Mouse (Mus musculus) lung, embryonic 14.5 days (tissue): ENCODE data around the gene Actg2. TPM values are rescaled to one million over a fixed set of nuclear protein-coding genes. Genes with fewer than 3 reads are reported as not detected.

Source experiments
- ATAC-seq: fragments of 200-750 bp; cut with Nextera tagmentation; 2 replicates; pipeline ENCODE4 v1.8.0; 2017; ENCODE audit warnings: mild to moderate bottlenecking, moderate TSS enrichment, moderate library complexity; ENCODE audit not compliant: insufficient read depth
- DNase-seq: peaks from one replicate; pipeline ENCODE4 v3.0.0-alpha.2; 2015
- H3K27ac ChIP-seq: fragments of 300-500 bp; sonication (generic); 2 replicates; pipeline ENCODE4 v1.5.1; 2014; ENCODE audit warnings: low read depth, mild to moderate bottlenecking, moderate library complexity
- H3K27me3 ChIP-seq: fragments of 300-500 bp; sonication (generic); 2 replicates; pipeline ENCODE4 v1.6.1; 2014; ENCODE audit warnings: low read length, control low read depth; ENCODE audit not compliant: insufficient read depth
- H3K36me3 ChIP-seq: fragments of 300-500 bp; sonication (generic); 2 replicates; pipeline ENCODE4 v1.6.1; 2014; ENCODE audit warnings: control low read depth; ENCODE audit not compliant: insufficient read depth
- H3K4me1 ChIP-seq: fragments of 300-500 bp; sonication (generic); 2 replicates; pipeline ENCODE4 v1.6.1; 2014; ENCODE audit warnings: antibody characterized with exemption, control low read depth; ENCODE audit not compliant: insufficient read depth
- H3K4me2 ChIP-seq: fragments of 300-500 bp; sonication (generic); 2 replicates; pipeline ENCODE4 v1.6.1; 2014; ENCODE audit warnings: mild to moderate bottlenecking
- H3K4me3 ChIP-seq: fragments of 300-500 bp; sonication (generic); 2 replicates; pipeline ENCODE4 v1.5.1; 2014; ENCODE audit warnings: low read depth, low read length
- H3K9ac ChIP-seq: fragments of 300-500 bp; sonication (generic); 2 replicates; pipeline ENCODE4 v1.6.1; 2014
- H3K9me3 ChIP-seq: fragments of 300-500 bp; sonication (generic); 2 replicates; pipeline ENCODE4 v1.6.1; 2016; ENCODE audit warnings: low read depth, low read length, control low read depth
- CTCF ChIP-seq: IDR thresholded peaks from 2 replicates; pipeline ENCODE4 v1.5.1; 2016; ENCODE audit warnings: antibody characterized with exemption, low read depth
- WGBS: fragments of 180-500 bp; shearing (Covaris S2); extraction: QIAGEN DNeasy Blood & Tissue Kit; methylation state at CpG from one replicate; pipeline ENCODE4 v1.1.7; 2014; 5-methylcytosine and 5-hydroxymethylcytosine counted together
- polyA plus RNA-seq: library from polyadenylated mRNA; unstranded; fragments of >200 nt; fragmentation: Nextera tagmentation; extraction: Ambion mirVana; gene quantifications from 2 replicates; pipeline ENCODE4 v1.2.1, GENCODE M21; 2014

Gene Actg2
- polyA plus RNA-seq, 1 experiment from 2014 or later = 204 TPM

DNA sequence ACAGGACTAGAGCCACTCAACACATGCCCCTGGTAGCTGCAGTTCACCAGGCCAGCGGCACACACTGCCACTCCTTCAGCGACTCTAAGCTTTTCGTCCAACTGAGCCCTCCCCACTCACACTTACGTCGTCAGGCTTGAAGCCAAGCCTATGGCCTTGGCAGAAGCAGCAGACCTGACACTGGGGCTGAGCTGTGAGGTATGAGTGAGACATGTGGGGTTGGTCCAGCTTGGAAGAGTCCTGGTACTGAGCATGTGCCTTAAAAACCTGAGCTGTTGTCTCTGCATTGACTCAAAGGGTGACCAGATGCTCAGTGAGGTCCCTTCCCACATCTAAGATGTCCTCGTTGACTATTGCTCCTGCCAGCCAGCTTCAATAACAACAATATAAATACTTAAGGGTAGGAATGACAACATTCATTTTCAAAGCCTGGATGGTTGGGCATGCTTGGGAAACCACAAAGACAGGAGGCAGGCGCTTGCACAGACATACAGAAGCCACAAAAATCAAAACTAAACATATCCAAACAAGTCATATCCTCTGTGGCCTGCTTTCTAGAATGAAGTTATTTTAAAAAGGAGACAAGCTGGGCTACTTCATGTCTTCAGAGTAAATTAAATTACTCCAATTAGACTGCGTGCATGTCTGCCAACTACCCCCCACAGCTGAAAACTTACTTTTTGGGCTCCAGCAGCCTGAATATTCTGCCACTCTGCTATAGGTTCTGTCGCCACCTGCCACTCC lies 39.9 kb downstream of the Actg2 start:
- no peak for TF ChIP-seq CTCF
- Histone ChIP-seq H3K9me3 (no peaks in the 10 kb centered on the region), H3K4me1 (no peaks in the 10 kb centered on the region), H3K9ac (no peak overlapping the region), H3K36me3 (peaks cover 16% of the 10 kb centered on the region; the same call in 1 of the 2 replicates), H3K4me2 (no peak overlapping the region), H3K27me3 (no peaks in the 10 kb centered on the region), H3K27ac (no peak overlapping the region), H3K4me3 (no peak overlapping the region)
- ATAC-seq = peak; percentile 63; the same call in 1 of the 2 replicates
- 75% methylated on average over 9 of the region's 9 CpGs for WGBS
- peak; percentile 76 for DNase-seq

DNA sequence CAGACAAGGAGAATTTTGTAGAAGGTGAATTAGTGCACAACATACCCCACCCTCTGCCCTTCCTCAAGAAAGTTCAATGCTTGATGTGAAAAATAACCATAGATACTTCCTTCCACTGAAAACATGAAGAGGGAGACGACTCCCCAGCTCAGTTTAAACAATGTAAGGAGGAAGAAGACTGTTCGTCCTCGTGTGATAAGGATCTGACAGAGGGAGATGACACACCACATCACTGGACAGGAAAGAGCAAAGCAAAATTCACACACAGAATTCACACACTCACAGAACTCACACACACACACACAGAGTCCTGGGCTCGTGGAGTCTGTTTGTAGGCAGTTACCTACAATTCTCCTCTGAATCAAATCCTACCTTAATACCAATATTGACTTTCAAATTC lies 45.4 kb downstream of the Actg2 start:
- ATAC-seq = no peak
- Histone ChIP-seq H3K36me3 (peaks cover 64% of the 10 kb centered on the region), H3K9ac (no peak overlapping the region), H3K9me3 (no peaks in the 10 kb centered on the region), H3K4me3 (no peak overlapping the region), H3K4me1 (no peaks in the 10 kb centered on the region), H3K27ac (no peak overlapping the region), H3K27me3 (no peaks in the 10 kb centered on the region), H3K4me2 (no peak overlapping the region)
- TF ChIP-seq CTCF = no peak
- DNase-seq = no peak
- WGBS = 58% methylated on average over 4 of the region's 4 CpGs

DNA sequence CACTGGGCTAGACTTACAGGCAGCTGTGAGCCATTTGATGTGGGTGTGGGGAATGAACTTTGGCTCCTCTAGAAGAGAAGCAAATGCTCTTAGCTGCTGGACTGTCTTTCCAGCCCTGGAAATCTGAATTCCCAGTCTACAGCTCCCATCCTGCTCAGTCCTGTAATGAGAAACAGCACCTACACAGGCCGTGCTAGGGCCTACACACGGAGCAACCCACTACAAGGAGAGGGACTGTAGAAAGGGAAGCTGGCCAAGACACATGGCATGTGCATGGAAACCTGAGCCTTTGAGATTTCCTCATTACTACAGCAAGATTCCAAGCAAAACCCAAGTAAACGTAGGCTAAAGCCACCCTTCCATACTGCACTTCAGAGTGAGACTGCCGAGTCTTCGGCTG lies 47.9 kb downstream of the Actg2 start:
- Histone ChIP-seq H3K27ac (no peak overlapping the region), H3K4me2 (no peak overlapping the region), H3K4me3 (no peak overlapping the region), H3K9me3 (no peaks in the 10 kb centered on the region), H3K27me3 (no peaks in the 10 kb centered on the region), H3K36me3 (peaks cover 70% of the 10 kb centered on the region), H3K4me1 (no peaks in the 10 kb centered on the region), H3K9ac (no peak overlapping the region)
- no peak for DNase-seq
- no peak for ATAC-seq
- WGBS = 82% methylated on average over 5 of the region's 5 CpGs
- TF ChIP-seq CTCF = no peak

DNA sequence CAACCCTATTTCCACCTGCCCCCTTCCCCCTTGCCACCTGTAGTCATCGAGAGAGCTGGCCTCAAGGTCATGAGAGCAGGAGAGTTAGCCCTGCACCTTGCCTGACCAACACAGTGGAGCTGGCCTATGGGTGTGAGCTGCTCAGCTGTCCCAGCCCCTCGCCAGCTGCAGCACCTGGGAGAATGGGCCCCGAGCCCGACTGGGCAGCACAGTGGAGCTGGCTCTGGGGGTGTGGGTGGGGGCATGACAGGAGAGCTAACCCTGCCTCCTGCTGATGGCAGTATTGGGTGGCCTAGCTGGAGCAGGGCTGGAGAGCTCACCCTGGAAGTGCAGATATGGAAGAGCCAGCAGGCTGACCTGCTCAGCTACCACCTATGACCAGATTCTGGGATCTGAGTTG lies 48.8 kb downstream of the Actg2 start:
- H3K4me2 ChIP-seq = no peak overlapping the region
- WGBS = 87% methylated on average over 4 of the region's 4 CpGs
- H3K4me1 ChIP-seq = peaks cover 6% of the 10 kb centered on the region; the same call in 1 of the 2 replicates
- DNase-seq (no peak), ATAC-seq (no peak)
- H3K27ac ChIP-seq = no peak overlapping the region
- H3K9ac ChIP-seq = no peak overlapping the region
- no peak overlapping the region for H3K4me3 ChIP-seq
- peaks cover 71% of the 10 kb centered on the region for H3K36me3 ChIP-seq
- no peak for TF ChIP-seq CTCF
- H3K9me3 ChIP-seq = no peaks in the 10 kb centered on the region
- no peaks in the 10 kb centered on the region for H3K27me3 ChIP-seq

DNA sequence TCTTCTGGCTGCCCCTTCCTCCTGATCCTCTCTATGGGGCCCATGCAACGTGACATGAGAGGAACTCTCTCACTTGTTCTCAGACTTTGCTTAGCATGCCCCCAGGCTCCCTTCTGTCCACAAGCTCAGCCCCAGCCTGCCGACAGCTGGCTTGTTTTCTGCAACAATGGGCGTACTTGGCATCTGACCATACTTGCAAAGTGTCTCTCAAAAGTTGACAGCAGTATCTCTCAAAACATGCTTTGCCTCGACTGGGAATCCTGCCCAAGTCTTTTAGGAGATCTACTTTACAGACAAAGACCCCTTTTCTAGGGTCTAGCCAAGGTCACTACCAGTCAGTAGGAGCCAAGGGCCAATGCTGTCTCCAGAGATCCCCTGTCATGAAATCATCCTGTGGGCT lies 50.2 kb downstream of the Actg2 start:
- H3K9ac ChIP-seq = no peak overlapping the region
- no peak overlapping the region for H3K4me3 ChIP-seq
- ATAC-seq (peak; percentile 82), DNase-seq (peak; percentile 88)
- peaks cover 82% of the 10 kb centered on the region for H3K36me3 ChIP-seq
- H3K27me3 ChIP-seq = no peaks in the 10 kb centered on the region
- 56% methylated on average over 4 of the region's 4 CpGs for WGBS
- no peaks in the 10 kb centered on the region for H3K9me3 ChIP-seq
- no peak for TF ChIP-seq CTCF
- H3K4me2 ChIP-seq = no peak overlapping the region
- H3K27ac ChIP-seq = peak overlapping the region; percentile 68; the same call in 1 of the 2 replicates
- peaks cover 7% of the 10 kb centered on the region; the same call in 1 of the 2 replicates for H3K4me1 ChIP-seq

DNA sequence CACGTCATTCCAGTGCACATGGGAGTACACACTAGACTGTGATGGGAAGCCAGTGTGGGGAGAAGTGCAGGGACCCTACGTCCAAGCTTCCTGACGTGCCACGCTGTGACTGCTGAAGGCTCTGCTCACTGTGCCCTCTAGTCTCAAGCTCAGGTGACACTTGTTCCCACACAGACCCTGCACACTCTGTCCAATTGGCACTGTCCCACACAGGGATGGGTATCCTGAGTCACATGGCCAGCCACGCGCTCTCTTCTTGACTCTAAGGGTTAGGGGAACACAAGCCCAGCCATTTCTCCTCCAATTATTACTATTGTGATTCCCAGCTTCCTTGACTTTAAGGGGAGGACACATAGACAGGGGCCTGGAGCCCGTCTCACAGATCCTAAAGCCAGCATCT lies 52.3 kb downstream of the Actg2 start:
- TF ChIP-seq CTCF = no peak
- H3K27me3 ChIP-seq = no peaks in the 10 kb centered on the region
- H3K9ac ChIP-seq = no peak overlapping the region; the same call in 1 of the 2 replicates
- peaks cover 7% of the 10 kb centered on the region; the same call in 1 of the 2 replicates for H3K4me1 ChIP-seq
- no peaks in the 10 kb centered on the region for H3K9me3 ChIP-seq
- DNase-seq = no peak
- WGBS = 91% methylated on average over 7 of the region's 7 CpGs
- no peak overlapping the region for H3K27ac ChIP-seq
- ATAC-seq = no peak
- no peak overlapping the region for H3K4me3 ChIP-seq
- no peak overlapping the region for H3K4me2 ChIP-seq
- H3K36me3 ChIP-seq = peaks cover 75% of the 10 kb centered on the region

DNA sequence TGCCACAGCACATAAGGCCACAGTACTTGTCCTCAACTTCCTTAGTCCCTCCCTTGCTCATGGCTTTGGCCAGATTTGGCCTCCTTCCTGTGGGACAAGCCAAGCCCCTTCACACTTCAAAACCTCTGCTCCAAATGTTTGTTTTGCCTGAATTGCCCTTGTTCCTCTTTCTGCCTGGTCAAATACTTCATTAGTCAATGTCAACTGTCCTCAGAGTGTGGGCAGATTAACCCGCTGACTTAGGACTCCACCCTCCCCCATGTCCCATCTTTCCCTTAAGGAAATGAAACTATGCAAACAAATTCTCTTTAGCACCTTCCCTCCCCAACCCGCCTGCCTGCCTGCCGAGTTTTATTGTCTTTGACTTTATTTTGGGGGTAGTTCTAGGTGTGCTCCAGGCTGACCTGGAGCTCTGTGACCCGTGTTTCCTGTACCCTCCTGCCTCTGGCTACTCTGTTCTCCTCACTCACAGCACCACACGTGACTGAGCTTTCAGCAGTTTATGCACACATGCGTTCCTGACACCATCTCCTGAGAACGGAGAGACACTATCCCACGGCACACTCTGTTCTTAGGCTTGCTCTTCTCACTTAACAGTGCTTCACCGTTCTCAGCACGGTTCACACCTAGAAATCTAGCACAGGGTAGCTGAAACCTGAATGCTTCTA lies 53.5 kb downstream of the Actg2 start:
- Histone ChIP-seq H3K4me2 (no peak overlapping the region), H3K27me3 (no peaks in the 10 kb centered on the region), H3K9me3 (no peaks in the 10 kb centered on the region), H3K27ac (peak overlapping the region; percentile 15; the same call in 1 of the 2 replicates), H3K4me3 (no peak overlapping the region), H3K9ac (no peak overlapping the region), H3K4me1 (peaks cover 7% of the 10 kb centered on the region; the same call in 1 of the 2 replicates), H3K36me3 (peaks cover 67% of the 10 kb centered on the region)
- DNase-seq (peak; percentile 62), ATAC-seq (peak; percentile 19; the same call in 1 of the 2 replicates)
- 26% methylated on average over 10 of the region's 10 CpGs for WGBS
- TF ChIP-seq CTCF = no peak
